Mouse (Mus musculus) hindbrain, embryonic 13.5 days (tissue): ENCODE data around the gene Eno1. TPM values are rescaled to one million over a fixed set of nuclear protein-coding genes. Genes with fewer than 3 reads are reported as not detected.
"Not testable (repeated sequence)": the region's sequence is repeated elsewhere in the genome, so short reads cannot be mapped to it uniquely, and the experiment has no call there.

Experiments used
- ATAC-seq: fragments of 200-750 bp; cut with Nextera tagmentation; 2 replicates; pipeline ENCODE4 v1.8.0; 2017; ENCODE audit warnings: moderate TSS enrichment; ENCODE audit not compliant: low FRiP score
- H3K27ac ChIP-seq: fragments of 300-500 bp; sonication (generic); 2 replicates; pipeline ENCODE4 v1.5.1; 2015; ENCODE audit warnings: inconsistent platforms, mild to moderate bottlenecking, moderate library complexity
- H3K27me3 ChIP-seq: fragments of 300-500 bp; sonication (generic); 2 replicates; pipeline ENCODE4 v1.6.1; 2015; ENCODE audit warnings: mild to moderate bottlenecking, inconsistent platforms
- H3K36me3 ChIP-seq: fragments of 300-500 bp; sonication (generic); 2 replicates; pipeline ENCODE4 v1.6.1; 2015; ENCODE audit warnings: mild to moderate bottlenecking, inconsistent platforms
- H3K4me1 ChIP-seq: fragments of 300-500 bp; sonication (generic); replicated peaks from 2 replicates; pipeline ENCODE4 v1.6.1; 2015; ENCODE audit warnings: inconsistent platforms
- H3K4me2 ChIP-seq: fragments of 300-500 bp; sonication (generic); 2 replicates; pipeline ENCODE4 v1.6.1; 2015; ENCODE audit warnings: inconsistent platforms, mild to moderate bottlenecking, moderate library complexity
- H3K4me3 ChIP-seq: fragments of 300-500 bp; sonication (generic); 2 replicates; pipeline ENCODE4 v1.5.1; 2015; ENCODE audit warnings: mild to moderate bottlenecking, inconsistent platforms
- H3K9ac ChIP-seq: fragments of 300-500 bp; sonication (generic); 2 replicates; pipeline ENCODE4 v1.6.1; 2015; ENCODE audit warnings: mild to moderate bottlenecking, inconsistent platforms
- H3K9me3 ChIP-seq: fragments of 300-500 bp; sonication (generic); 2 replicates; pipeline ENCODE4 v1.6.1; 2016; ENCODE audit warnings: inconsistent platforms
- WGBS: fragments of 180-500 bp; shearing (Covaris S2); methylation state at CpG from one replicate; pipeline ENCODE4 v1.1.7; 2015; 5-methylcytosine and 5-hydroxymethylcytosine counted together
- polyA plus RNA-seq: library from polyadenylated mRNA; unstranded; fragments of >200 nt; fragmentation: Nextera tagmentation; extraction: Ambion mirVana; gene quantifications from 2 replicates; pipeline ENCODE4 v1.2.1, GENCODE M21; 2015

Eno1 gene
- polyA plus RNA-seq, 1 experiment from 2014 or later = 1,119 TPM

- not testable (repeated sequence) for H3K9me3 ChIP-seq, H3K36me3 ChIP-seq, H3K4me3 ChIP-seq, ATAC-seq, H3K27me3 ChIP-seq, H3K4me2 ChIP-seq, H3K9ac ChIP-seq, H3K27ac ChIP-seq
- peaks cover 16% of the 10 kb centered on the region for H3K4me1 ChIP-seq
- WGBS = 80% methylated on average over 7 of the region's 7 CpGs
These were observed 42.8 kb downstream of the Eno1 start for GRCm38 (mm10) chr4:150279336-150279735.

DNA sequence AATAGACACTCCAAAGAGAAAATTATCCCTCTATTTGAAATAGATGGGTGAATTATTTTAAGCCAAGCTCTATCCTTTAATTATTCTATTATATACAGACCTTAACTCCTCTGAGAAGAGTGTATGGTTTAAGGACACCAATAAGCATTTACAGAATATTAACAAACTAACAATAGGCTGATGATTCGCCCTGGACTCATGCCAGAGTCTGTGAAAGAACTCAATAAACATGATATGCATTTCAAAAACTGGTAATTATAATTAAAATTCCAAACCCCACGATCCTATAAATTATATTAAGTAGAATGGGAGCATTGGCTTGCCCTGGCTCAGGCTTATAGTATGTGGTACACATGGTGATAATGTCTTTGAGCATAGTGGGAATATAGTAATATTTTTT lies 43.5 kb downstream of the Eno1 start:
- no peak for ATAC-seq
- H3K27me3 ChIP-seq = no peaks in the 10 kb centered on the region
- no peak overlapping the region for H3K4me2 ChIP-seq
- no peaks in the 10 kb centered on the region for H3K9me3 ChIP-seq
- H3K36me3 ChIP-seq = no peaks in the 10 kb centered on the region
- H3K4me1 ChIP-seq = peaks cover 20% of the 10 kb centered on the region
- 56% methylated on average over 2 of the region's 2 CpGs for WGBS
- no peak overlapping the region for H3K9ac ChIP-seq
- H3K4me3 ChIP-seq = no peak overlapping the region
- peak overlapping the region; percentile 98; the same call in 1 of the 2 replicates for H3K27ac ChIP-seq

DNA sequence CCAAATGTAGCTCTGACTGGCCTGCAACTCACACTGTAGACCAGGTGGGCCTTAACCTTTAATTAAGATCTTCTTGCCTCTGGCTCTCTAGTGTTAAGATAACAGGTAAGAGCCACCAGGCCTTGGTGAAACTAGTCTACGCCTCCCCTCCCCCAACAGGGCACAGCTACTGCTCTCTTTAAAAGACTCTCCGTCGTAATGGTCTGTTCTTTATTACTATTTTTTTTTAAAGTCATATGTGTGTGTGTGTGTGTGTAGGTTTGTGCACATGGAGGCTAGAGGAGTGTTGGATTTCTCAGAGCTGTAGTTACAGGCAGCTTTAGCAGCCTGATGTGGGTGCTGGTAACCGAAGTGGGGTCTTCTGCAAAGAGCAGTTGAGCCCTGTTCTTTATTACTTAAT lies 43.9 kb downstream of the Eno1 start:
- Histone ChIP-seq H3K4me1 (peaks cover 22% of the 10 kb centered on the region), H3K27ac (peak overlapping the region; percentile 98), H3K27me3 (no peaks in the 10 kb centered on the region), H3K4me3 (peak overlapping the region; percentile 100), H3K36me3 (no peaks in the 10 kb centered on the region), H3K4me2 (peak overlapping the region; percentile 63), H3K9ac (no peak overlapping the region), H3K9me3 (no peaks in the 10 kb centered on the region)
- WGBS = 44% methylated on average over 4 of the region's 4 CpGs
- ATAC-seq = no peak

GRCm38 (mm10) chr4:150281018-150281761 lies 44.7 kb downstream of the Eno1 start, which contains the start of gene Rere:
Gene Rere (plus strand): TSS chr4:150281646.
- peak within 1 kb of the TSS; percentile 100 for H3K9ac ChIP-seq
- H3K4me1 ChIP-seq = peaks cover 28% of the 10 kb centered on the region
- H3K36me3 ChIP-seq = no peaks in the 10 kb centered on the region
- peak within 1 kb of the TSS; percentile 78 for H3K4me2 ChIP-seq
- peak; percentile 98 for ATAC-seq
- H3K4me3 ChIP-seq = peak within 1 kb of the TSS; percentile 100
- no peaks in the 10 kb centered on the region for H3K9me3 ChIP-seq
- H3K27ac ChIP-seq = peak within 1 kb of the TSS; percentile 98
- under 1% methylated on average over 50 of the region's 60 CpGs for WGBS
- H3K27me3 ChIP-seq = no peaks in the 10 kb centered on the region

DNA sequence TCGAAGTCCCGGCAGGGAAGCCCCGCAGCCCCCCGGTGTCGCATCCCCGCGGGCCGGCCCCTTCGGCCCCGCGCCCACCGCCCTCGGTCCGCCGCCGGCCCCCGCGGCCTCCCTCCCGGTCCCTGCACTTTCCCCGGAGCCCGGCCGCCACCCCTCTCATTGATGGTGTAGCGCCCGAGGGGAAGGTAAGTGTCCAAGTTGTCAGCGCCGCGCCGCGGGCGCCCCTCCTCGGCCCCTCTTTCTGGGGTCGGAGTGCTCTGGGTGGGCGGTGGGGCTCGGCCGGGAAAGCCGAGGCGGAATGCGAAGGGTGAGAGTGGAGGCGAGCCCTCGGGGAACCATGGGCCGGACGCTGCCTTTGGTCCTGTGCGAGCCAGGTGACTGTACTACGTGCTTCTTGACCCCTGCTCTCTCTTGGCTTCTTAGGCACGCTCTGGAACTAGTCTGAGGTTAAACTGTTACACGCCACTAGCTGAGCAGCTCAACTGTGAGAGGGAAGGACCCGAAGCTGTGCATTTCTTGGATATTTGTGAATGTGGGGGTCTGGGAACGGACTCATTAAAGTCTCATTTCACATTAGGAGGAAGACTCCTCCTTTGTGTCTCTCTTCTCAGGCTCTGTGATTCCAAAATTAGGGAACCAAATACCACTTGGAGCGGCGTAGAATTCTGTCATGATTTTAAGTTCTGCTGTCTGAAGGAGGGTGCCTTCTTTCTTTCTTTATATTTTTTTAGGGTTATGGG lies 45.5 kb downstream of the Eno1 start:
- Histone ChIP-seq H3K4me1 (peaks cover 33% of the 10 kb centered on the region), H3K4me3 (peak overlapping the region; percentile 100), H3K27ac (peak overlapping the region; percentile 96), H3K27me3 (no peaks in the 10 kb centered on the region), H3K4me2 (peak overlapping the region; percentile 78), H3K9ac (peak overlapping the region; percentile 100), H3K36me3 (no peaks in the 10 kb centered on the region), H3K9me3 (no peaks in the 10 kb centered on the region)
- 1% methylated on average over 50 of the region's 50 CpGs for WGBS
- peak; percentile 26; the same call in 1 of the 2 replicates for ATAC-seq

DNA sequence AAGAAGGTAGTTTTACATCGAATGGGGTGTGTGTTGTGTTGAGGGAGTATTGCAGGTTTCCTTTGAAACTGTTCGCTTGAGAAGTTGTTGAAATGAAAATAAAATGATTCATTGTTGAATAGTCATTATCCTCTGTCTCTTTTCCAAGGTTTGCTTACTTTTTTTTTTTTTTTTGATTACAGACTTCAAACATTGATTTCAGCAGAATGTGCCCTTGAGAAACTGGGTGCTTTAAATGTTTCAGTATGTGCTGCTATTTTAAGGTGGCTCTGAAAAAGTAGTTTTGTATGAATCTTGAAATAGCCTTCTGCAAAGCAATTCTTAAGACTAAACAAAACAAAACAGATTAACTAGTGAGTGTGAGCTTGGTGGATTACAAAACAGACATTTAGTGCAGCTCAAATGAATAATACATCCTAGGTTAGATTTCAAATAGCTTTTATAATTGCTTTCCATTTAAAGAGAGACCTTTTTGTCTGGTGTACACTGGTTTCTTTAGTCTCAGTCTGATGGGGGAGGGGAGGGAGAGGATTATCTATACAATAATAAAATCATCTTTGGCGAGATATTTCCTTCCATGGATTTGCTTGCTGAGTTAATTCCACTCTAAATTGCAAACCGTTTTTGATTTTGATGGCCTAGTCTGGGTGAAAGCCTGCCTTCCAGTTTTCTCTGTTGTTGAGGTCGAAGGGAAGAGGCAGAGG lies 46.3 kb downstream of the Eno1 start:
- WGBS = 5% methylated on average over 5 of the region's 5 CpGs

GRCm38 (mm10) chr4:150283335-150283638 lies 46.8 kb downstream of the Eno1 start:
- ATAC-seq = no peak

More for the DNA sequence above, 46.3 kb downstream of the Eno1 start:
- H3K4me2 ChIP-seq = peak overlapping the region; percentile 78
- peak overlapping the region; percentile 100 for H3K9ac ChIP-seq
- H3K4me3 ChIP-seq = peak overlapping the region; percentile 100
- ATAC-seq = no peak
- H3K27me3 ChIP-seq = no peaks in the 10 kb centered on the region
- no peaks in the 10 kb centered on the region for H3K9me3 ChIP-seq
- no peaks in the 10 kb centered on the region for H3K36me3 ChIP-seq
- H3K4me1 ChIP-seq = peaks cover 37% of the 10 kb centered on the region
- H3K27ac ChIP-seq = peak overlapping the region; percentile 96

GRCm38 (mm10) chr4:150283993-150284392 lies 47.5 kb downstream of the Eno1 start:
- H3K9ac ChIP-seq = peak overlapping the region; percentile 100
- peak overlapping the region; percentile 100 for H3K4me3 ChIP-seq
- peak overlapping the region; percentile 96 for H3K27ac ChIP-seq
- no peaks in the 10 kb centered on the region for H3K27me3 ChIP-seq
- ATAC-seq = no peak
- 2% methylated on average over 6 of the region's 6 CpGs for WGBS
- no peaks in the 10 kb centered on the region for H3K36me3 ChIP-seq
- peaks cover 47% of the 10 kb centered on the region for H3K4me1 ChIP-seq
- H3K9me3 ChIP-seq = no peaks in the 10 kb centered on the region
- H3K4me2 ChIP-seq = peak overlapping the region; percentile 78

More at GRCm38 (mm10) chr4:150283335-150283638, 46.8 kb downstream of the Eno1 start:
- H3K4me2 ChIP-seq = peak overlapping the region; percentile 78
- WGBS = 12% methylated on average over 2 of the region's 2 CpGs
- no peaks in the 10 kb centered on the region for H3K36me3 ChIP-seq
- H3K27ac ChIP-seq = peak overlapping the region; percentile 96
- peak overlapping the region; percentile 100 for H3K4me3 ChIP-seq
- no peaks in the 10 kb centered on the region for H3K9me3 ChIP-seq
- H3K9ac ChIP-seq = peak overlapping the region; percentile 100
- H3K27me3 ChIP-seq = no peaks in the 10 kb centered on the region
- H3K4me1 ChIP-seq = peaks cover 40% of the 10 kb centered on the region

DNA sequence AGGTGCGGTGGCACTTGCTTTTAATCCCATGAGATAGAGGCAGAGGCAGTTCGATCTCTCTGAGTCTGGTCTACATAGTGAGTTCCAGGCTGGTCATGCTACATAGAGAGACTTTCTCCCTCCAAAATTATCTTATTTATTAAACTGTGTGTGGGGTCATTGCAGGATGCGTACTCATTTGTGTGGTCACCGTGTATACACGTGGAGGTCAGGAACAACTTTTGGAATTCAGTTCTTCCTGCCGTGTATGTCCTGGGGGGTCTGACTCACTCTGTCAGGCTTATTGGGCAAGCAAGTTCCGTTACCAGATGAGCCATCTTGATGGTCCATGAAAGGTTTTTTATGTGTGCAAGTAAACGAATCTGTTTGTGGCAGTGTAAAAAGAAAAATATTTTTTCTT lies 50.5 kb downstream of the Eno1 start:
- H3K4me3 ChIP-seq = no peak overlapping the region
- WGBS = 86% methylated on average over 8 of the region's 8 CpGs
- peaks cover 14% of the 10 kb centered on the region for H3K36me3 ChIP-seq
- H3K27me3 ChIP-seq = no peaks in the 10 kb centered on the region
- no peak for ATAC-seq
- H3K4me1 ChIP-seq = peaks cover 51% of the 10 kb centered on the region
- no peaks in the 10 kb centered on the region for H3K9me3 ChIP-seq
- no peak overlapping the region for H3K4me2 ChIP-seq
- no peak overlapping the region for H3K27ac ChIP-seq
- no peak overlapping the region for H3K9ac ChIP-seq

DNA sequence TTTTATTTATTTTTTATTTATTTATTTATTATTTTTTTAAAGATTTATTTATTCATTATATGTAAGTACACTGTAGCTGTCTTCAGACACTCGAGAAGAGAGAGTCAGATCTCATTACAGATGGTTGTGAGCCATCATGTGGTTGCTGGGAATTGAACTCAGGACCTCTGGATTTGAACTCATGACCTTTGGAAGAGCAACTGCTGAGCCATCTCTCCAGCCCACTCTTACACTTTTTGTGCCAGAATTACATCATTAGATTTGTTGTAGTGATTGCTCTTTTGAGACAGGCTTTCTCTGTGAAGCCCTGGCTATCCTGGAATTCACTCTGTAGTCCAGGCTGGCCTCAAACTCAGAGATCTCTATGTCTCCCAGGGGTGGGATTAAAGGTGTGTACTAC lies 50.9 kb downstream of the Eno1 start:
- H3K36me3 ChIP-seq = peaks cover 14% of the 10 kb centered on the region
- H3K27ac ChIP-seq, ATAC-seq, H3K4me2 ChIP-seq, H3K9ac ChIP-seq, H3K27me3 ChIP-seq, H3K9me3 ChIP-seq, H3K4me3 ChIP-seq: not testable (repeated sequence)
- WGBS = 75% methylated on average over 1 of the region's 1 CpGs
- H3K4me1 ChIP-seq = peaks cover 51% of the 10 kb centered on the region

- peaks cover 25% of the 10 kb centered on the region for H3K4me1 ChIP-seq
- H3K4me2 ChIP-seq = no peak overlapping the region
- 91% methylated on average over 3 of the region's 3 CpGs for WGBS
- no peak overlapping the region for H3K27ac ChIP-seq
- no peak for ATAC-seq
- no peak overlapping the region for H3K9ac ChIP-seq
- peaks cover 14% of the 10 kb centered on the region for H3K36me3 ChIP-seq
- H3K4me3 ChIP-seq = no peak overlapping the region
- H3K9me3 ChIP-seq = no peaks in the 10 kb centered on the region
- H3K27me3 ChIP-seq = no peaks in the 10 kb centered on the region
These were observed 55.4 kb downstream of the Eno1 start for GRCm38 (mm10) chr4:150291900-150292299.

DNA sequence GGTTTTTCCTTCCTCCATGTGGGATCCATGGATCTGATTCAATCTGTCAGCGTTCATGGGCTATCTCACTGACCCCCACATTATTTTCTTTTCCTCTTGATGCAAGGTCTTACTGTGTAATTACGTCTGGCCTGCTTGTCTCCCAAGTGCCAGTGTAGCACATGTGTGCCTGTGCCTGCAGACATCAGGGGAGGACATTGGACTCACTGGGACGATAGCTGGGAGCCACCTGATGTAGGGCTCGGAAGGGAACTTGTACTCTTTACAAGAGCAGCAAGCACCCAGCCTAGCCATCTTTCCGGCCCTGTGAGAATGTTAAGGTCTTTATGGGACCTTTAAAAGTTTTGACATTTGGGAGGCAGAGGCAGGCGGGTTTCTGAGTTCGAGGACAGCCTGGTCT lies 58.3 kb downstream of the Eno1 start:
- H3K27ac ChIP-seq = no peak overlapping the region
- peaks cover 14% of the 10 kb centered on the region for H3K36me3 ChIP-seq
- H3K27me3 ChIP-seq = no peaks in the 10 kb centered on the region
- no peak overlapping the region for H3K4me3 ChIP-seq
- no peak overlapping the region for H3K9ac ChIP-seq
- WGBS = 90% methylated on average over 7 of the region's 7 CpGs
- ATAC-seq = no peak
- no peak overlapping the region for H3K4me2 ChIP-seq
- H3K4me1 ChIP-seq = peaks cover 5% of the 10 kb centered on the region
- H3K9me3 ChIP-seq = no peaks in the 10 kb centered on the region
